9 mouse cellular contexts compared by ENCODE assay signal in the genomic region with DNA sequence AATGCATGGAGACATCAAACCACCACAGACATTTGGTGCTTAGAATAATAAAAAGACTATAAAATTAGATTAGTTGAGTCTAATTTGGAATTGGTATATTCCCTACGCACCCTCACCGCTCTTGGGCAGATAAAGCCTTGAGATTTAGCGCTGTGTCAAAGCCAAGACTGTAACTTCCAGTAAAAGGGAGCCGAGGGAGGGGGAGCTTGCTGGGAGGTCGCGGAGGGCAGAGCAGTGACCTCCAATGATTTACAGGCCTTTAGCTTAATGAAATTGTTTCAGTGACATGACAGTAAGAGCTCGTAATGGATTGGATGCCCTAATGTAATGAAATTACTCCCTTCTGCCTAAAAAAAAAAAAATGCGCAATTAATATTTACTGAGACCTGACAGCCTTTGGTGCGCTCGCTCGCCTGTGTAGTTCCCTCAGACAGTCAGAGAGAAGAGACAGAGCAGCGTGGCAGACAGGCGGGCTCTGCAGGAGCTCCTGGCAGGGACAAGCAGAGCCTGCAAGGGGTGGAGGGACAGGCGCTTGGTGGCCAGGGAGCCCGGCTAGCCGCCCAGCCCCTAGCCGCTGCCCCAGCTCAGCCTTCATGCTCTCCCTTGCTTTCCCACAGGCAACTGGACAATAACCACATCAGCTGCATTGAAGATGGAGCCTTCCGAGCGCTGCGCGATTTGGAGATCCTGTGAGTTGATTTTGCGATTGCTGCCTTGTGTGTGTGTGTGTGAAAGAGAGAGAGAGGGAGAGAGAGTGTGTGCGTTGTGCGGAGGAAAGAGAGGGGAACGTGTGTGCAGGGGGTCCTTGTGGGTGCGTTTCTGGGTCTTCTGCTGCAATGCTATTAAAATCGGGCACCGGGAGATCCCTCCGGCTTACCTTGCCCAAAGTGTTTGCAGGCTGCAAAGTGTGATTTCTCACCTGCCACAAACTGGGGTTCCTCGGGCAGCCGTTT.
A peak's percentile ranks its signal among the peaks of the same experiment; 100 is the strongest.
DNase-seq lines count a peak whose midpoint lies in the region; ATAC-seq and TF ChIP-seq lines count a peak whose summit lies in the region.
"Had no signal": no experiment of that assay in that cellular context is flagged by ENCODE, and none has a peak within 500 bp of the region (broad histone marks: within the 10 kb centered on the region; RNA-seq: fewer than 3 reads in every experiment).

No protein-coding gene starts in this region.

- intact Hi-C loops in heart, postnatal 14 days (cut with DNase I): no loop called here

- ATAC-seq in heart, embryonic 14.5 days (ENCODE audit: insufficient number of reproducible peaks, insufficient read depth, low FRiP score, low read depth): no peak
- ATAC-seq in intestine, embryonic 14.5 days (replicated peaks; ENCODE audit: low FRiP score, low TSS enrichment, low read depth): peak; percentile 55; the same call in 1 of the 2 replicates

- in situ Hi-C loops in ES-E14 (cut with MboI; ENCODE audit: low sequenced_read_pairs in 2 of 2, unreplicated experiment in 2 of 2): no loop called here

- no peak for DNase-seq in heart, postnatal 14 days
- DNase-seq in ES-E14 (ENCODE audit: low read depth, low spot score): no peak
- DNase-seq in embryo, embryonic 10 days (ENCODE audit: low spot score): peak; percentile 63
- no peak for DNase-seq in intestine, embryonic 14.5 days (ENCODE audit: low spot score)
- peak; percentile 60 for DNase-seq in retina, postnatal 1 day
- DNase-seq in urinary bladder, postnatal 36 days (ENCODE audit: low spot score in 2 of 2): no peak
- no peak for DNase-seq in layer of hippocampus, adult 11-12 months (ENCODE audit: low spot score)

- peak overlapping the region; percentile 55 for H3K4me2 ChIP-seq in heart, embryonic 14.5 days (ENCODE audit: low read length)
- peak overlapping the region; percentile 33 for H3K4me2 ChIP-seq in intestine, embryonic 14.5 days (ENCODE audit: low read length)

- H3K9me3 ChIP-seq in heart, embryonic 14.5 days (ENCODE audit: control insufficient read depth, low read length): no peaks in the 10 kb centered on the region
- no peaks in the 10 kb centered on the region for H3K9me3 ChIP-seq in ES-E14 (ENCODE audit: control insufficient read depth, insufficient read depth, low read depth, low read length)
- H3K9me3 ChIP-seq in intestine, embryonic 14.5 days (ENCODE audit: control insufficient read depth, low read length): no peaks in the 10 kb centered on the region

- H3K27ac ChIP-seq in heart, embryonic 14.5 days (replicated peaks in 1 of 2; ENCODE audit: control insufficient read depth in 1 of 2, insufficient read depth in 1 of 2, low read depth in 2 of 2, low read length in 2 of 2): no peak overlapping the region
- no peak overlapping the region for H3K27ac ChIP-seq in ES-E14 (ENCODE audit: insufficient read depth, low read depth, low read length, poor library complexity, severe bottlenecking)
- 0 out of 2 replicates have a peak overlapping the region, but pooled peaks have one; percentile 2 for H3K27ac ChIP-seq in intestine, embryonic 14.5 days (ENCODE audit: low read depth)

- H3K9ac ChIP-seq in heart, embryonic 14.5 days (ENCODE audit: low read length): 0 out of 2 replicates have a peak overlapping the region, but pooled peaks have one; percentile 8
- H3K9ac ChIP-seq in ES-E14 (ENCODE audit: insufficient read depth, low read depth, low read length, poor library complexity, severe bottlenecking): 0 out of 2 replicates have a peak overlapping the region, but pooled peaks have one; percentile 25
- H3K9ac ChIP-seq in intestine, embryonic 14.5 days (ENCODE audit: low read length): peak overlapping the region; percentile 2; the same call in 1 of the 2 replicates

- H3K4me3 ChIP-seq in heart, embryonic 14.5 days (ENCODE audit: control insufficient read depth in 1 of 2, insufficient read depth in 1 of 2, low read depth in 1 of 2, low read length in 2 of 2): peak overlapping the region; percentile 18 to 20; a peak in 2 of 4 replicates
- peak overlapping the region; percentile 47 to 55 for H3K4me3 ChIP-seq in ES-E14 (ENCODE audit: insufficient read depth in 1 of 2, low read depth in 1 of 2, low read length in 2 of 2, poor library complexity in 1 of 2, severe bottlenecking in 1 of 2)
- H3K4me3 ChIP-seq in intestine, embryonic 14.5 days (ENCODE audit: low read depth, low read length): peak overlapping the region; percentile 6
- H3K4me3 ChIP-seq: erythroblast, embryonic 14.5 days had no signal

- 41% methylated on average over 31 of the region's 31 CpGs for WGBS in heart, embryonic 14.5 days
- 16% methylated on average over 31 of the region's 31 CpGs for WGBS in intestine, embryonic 14.5 days

- H3K27me3 ChIP-seq in heart, embryonic 14.5 days (ENCODE audit: control insufficient read depth, insufficient read depth, low read length): peaks cover 10% of the 10 kb centered on the region; the same call in 1 of the 2 replicates
- no peaks in the 10 kb centered on the region for H3K27me3 ChIP-seq in intestine, embryonic 14.5 days (replicated peaks; ENCODE audit: control insufficient read depth, insufficient read depth, low read length)

- no peaks in the 10 kb centered on the region for H3K36me3 ChIP-seq in heart, embryonic 14.5 days (ENCODE audit: control insufficient read depth, insufficient read depth, low read length)
- H3K36me3 ChIP-seq in ES-E14 (ENCODE audit: control insufficient read depth, insufficient read depth, low read length, poor library complexity, severe bottlenecking): no peaks in the 10 kb centered on the region
- H3K36me3 ChIP-seq in intestine, embryonic 14.5 days (ENCODE audit: control insufficient read depth, insufficient read depth, low read length): no peaks in the 10 kb centered on the region

- H3K4me1 ChIP-seq in heart, embryonic 14.5 days (ENCODE audit: control insufficient read depth in 2 of 2, insufficient read depth in 2 of 2, low read length in 2 of 2): no peaks in the 10 kb centered on the region; a peak in 1 of 4 replicates
- H3K4me1 ChIP-seq in ES-E14 (ENCODE audit: control insufficient read depth in 2 of 2, insufficient read depth in 2 of 2, low read length in 2 of 2, poor library complexity in 1 of 2): 0 out of 4 replicates have a peak, but pooled peaks cover 0 to 4% of the 10 kb centered on the region in 2 experiments
- no peaks in the 10 kb centered on the region; the same call in 1 of the 2 replicates for H3K4me1 ChIP-seq in intestine, embryonic 14.5 days (replicated peaks; ENCODE audit: control insufficient read depth, insufficient read depth, low read length)

TF ChIP-seq in ES-E14, 5 proteins besides CTCF, POLR2A, EP300 and RAD21:
- no peak for TF ChIP-seq ZC3H11A (IDR thresholded peaks at IDR 0.05; ENCODE audit: borderline replicate concordance, low read depth, low read length)
- TF ChIP-seq ZNF384 (IDR thresholded peaks at IDR 0.05; ENCODE audit: low read depth, low read length): no peak
- no peak for TF ChIP-seq MAFK (IDR thresholded peaks at IDR 0.05; ENCODE audit: insufficient read depth, low read depth, low read length)
- TF ChIP-seq CHD2 (IDR thresholded peaks at IDR 0.05; ENCODE audit: low read depth, low read length): no peak
- TF ChIP-seq HCFC1 (IDR thresholded peaks at IDR 0.05; ENCODE audit: borderline replicate concordance, insufficient read depth, low read length): no peak

Comparison
In these comparisons a context has a peak if more than half of its experiments do, and no peak if none do; other contexts are left out.
1. DNase-seq: peak in embryo, embryonic 10 days (single experiment) and retina, postnatal 1 day (single experiment); none in heart, postnatal 14 days (0 of 2), ES-E14 (single experiment), intestine, embryonic 14.5 days (single experiment), urinary bladder, postnatal 36 days (0 of 2) and layer of hippocampus, adult 11-12 months (single experiment).
2. Peak in every context shown above with its lines, with median percentiles within 50 percentile points of each other: H3K4me3 ChIP-seq and H3K9ac ChIP-seq.